Mouse (Mus musculus): ENCODE measurements around the gene Prkd3. TPM values are rescaled to one million over a fixed set of nuclear protein-coding genes. Genes with fewer than 3 reads are reported as not detected.

Prkd3 gene
- polyA plus RNA-seq, 2 experiments = 38.5 to 43.2 TPM

- H3K4me1 ChIP-seq (ENCODE audit: control insufficient read depth, insufficient read depth, low read length) = peaks cover 13% of the 10 kb centered on the region
- no peak for ATAC-seq (ENCODE audit: low FRiP score, low read depth)
- H3K4me2 ChIP-seq (replicated peaks; ENCODE audit: low read depth, low read length, severe bottlenecking) = no peak overlapping the region
- H3K27me3 ChIP-seq (ENCODE audit: control insufficient read depth, insufficient read depth, low read length) = no peaks in the 10 kb centered on the region
- WGBS = 86% methylated on average over 8 of the region's 8 CpGs
- H3K9ac ChIP-seq (ENCODE audit: low read depth, low read length, severe bottlenecking) = no peak overlapping the region
- H3K4me3 ChIP-seq (replicated peaks; ENCODE audit: low read length) = no peak overlapping the region
- no peak for DNase-seq (ENCODE audit: low spot score)
- H3K36me3 ChIP-seq (ENCODE audit: control insufficient read depth, insufficient read depth, low read length) = no peaks in the 10 kb centered on the region
- no peaks in the 10 kb centered on the region for H3K9me3 ChIP-seq (ENCODE audit: control insufficient read depth, low read length)
- TF ChIP-seq POLR2A (IDR thresholded peaks at IDR 0.05; ENCODE audit: borderline replicate concordance, extremely low read depth, insufficient read depth, insufficient read length) = no peak
- H3K27ac ChIP-seq (replicated peaks; ENCODE audit: low read depth, low read length) = no peak overlapping the region
Observed at GRCm38 (mm10) chr17:78994382-78994781, 26.2 kb downstream of the Prkd3 start.

- Histone ChIP-seq H3K27ac (replicated peaks; ENCODE audit: low read depth, low read length) (no peak overlapping the region), H3K9ac (ENCODE audit: low read depth, low read length, severe bottlenecking) (no peak overlapping the region), H3K4me3 (replicated peaks; ENCODE audit: low read length) (no peak overlapping the region), H3K36me3 (ENCODE audit: control insufficient read depth, insufficient read depth, low read length) (no peaks in the 10 kb centered on the region), H3K4me1 (ENCODE audit: control insufficient read depth, insufficient read depth, low read length) (peaks cover 13% of the 10 kb centered on the region), H3K4me2 (replicated peaks; ENCODE audit: low read depth, low read length, severe bottlenecking) (no peak overlapping the region), H3K27me3 (ENCODE audit: control insufficient read depth, insufficient read depth, low read length) (no peaks in the 10 kb centered on the region), H3K9me3 (ENCODE audit: control insufficient read depth, low read length) (no peaks in the 10 kb centered on the region)
- 79% methylated on average over 2 of the region's 2 CpGs for whole genome bisulfite sequencing
- no peak for DNase-seq (ENCODE audit: low spot score)
- ATAC-seq (ENCODE audit: low FRiP score, low read depth) = no peak
- no peak for TF ChIP-seq POLR2A (IDR thresholded peaks at IDR 0.05; ENCODE audit: borderline replicate concordance, extremely low read depth, insufficient read depth, insufficient read length)
Observed at GRCm38 (mm10) chr17:78993670-78994069, 26.9 kb downstream of the Prkd3 start.

GRCm38 (mm10) chr17:78992303-78993027 is 28.2 kb downstream of the Prkd3 start:
- 32% methylated on average over 9 of the region's 9 CpGs for WGBS
- no peaks in the 10 kb centered on the region for H3K27me3 ChIP-seq (ENCODE audit: control insufficient read depth, insufficient read depth, low read length)

GRCm38 (mm10) chr17:78991549-78991948 is 29.1 kb downstream of the Prkd3 start:
- no peak overlapping the region for H3K9ac ChIP-seq (ENCODE audit: low read depth, low read length, severe bottlenecking)
- no peak overlapping the region for H3K4me3 ChIP-seq (replicated peaks; ENCODE audit: low read length)
- DNase-seq (ENCODE audit: low spot score) (no peak), ATAC-seq (ENCODE audit: low FRiP score, low read depth) (no peak)
- no peak overlapping the region for H3K27ac ChIP-seq (replicated peaks; ENCODE audit: low read depth, low read length)
- H3K36me3 ChIP-seq (ENCODE audit: control insufficient read depth, insufficient read depth, low read length) = no peaks in the 10 kb centered on the region
- TF ChIP-seq POLR2A (IDR thresholded peaks at IDR 0.05; ENCODE audit: borderline replicate concordance, extremely low read depth, insufficient read depth, insufficient read length) = no peak
- H3K9me3 ChIP-seq (ENCODE audit: control insufficient read depth, low read length) = no peaks in the 10 kb centered on the region
- H3K4me2 ChIP-seq (replicated peaks; ENCODE audit: low read depth, low read length, severe bottlenecking) = no peak overlapping the region
- WGBS = 93% methylated on average over 2 of the region's 2 CpGs
- no peaks in the 10 kb centered on the region for H3K27me3 ChIP-seq (ENCODE audit: control insufficient read depth, insufficient read depth, low read length)
- H3K4me1 ChIP-seq (ENCODE audit: control insufficient read depth, insufficient read depth, low read length) = peaks cover 9% of the 10 kb centered on the region; the same call in 1 of the 2 replicates

More at GRCm38 (mm10) chr17:78992303-78993027, 28.2 kb downstream of the Prkd3 start:
- ATAC-seq (ENCODE audit: low FRiP score, low read depth) (no peak), DNase-seq (ENCODE audit: low spot score) (no peak)
- Histone ChIP-seq H3K4me2 (replicated peaks; ENCODE audit: low read depth, low read length, severe bottlenecking) (no peak overlapping the region), H3K4me3 (replicated peaks; ENCODE audit: low read length) (no peak overlapping the region), H3K4me1 (ENCODE audit: control insufficient read depth, insufficient read depth, low read length) (peaks cover 9% of the 10 kb centered on the region; the same call in 1 of the 2 replicates), H3K27ac (replicated peaks; ENCODE audit: low read depth, low read length) (no peak overlapping the region), H3K9ac (ENCODE audit: low read depth, low read length, severe bottlenecking) (peak overlapping the region; percentile 21; the same call in 1 of the 2 replicates), H3K9me3 (ENCODE audit: control insufficient read depth, low read length) (no peaks in the 10 kb centered on the region), H3K36me3 (ENCODE audit: control insufficient read depth, insufficient read depth, low read length) (no peaks in the 10 kb centered on the region)
- no peak for TF ChIP-seq POLR2A (IDR thresholded peaks at IDR 0.05; ENCODE audit: borderline replicate concordance, extremely low read depth, insufficient read depth, insufficient read length)

- H3K36me3 ChIP-seq (ENCODE audit: control insufficient read depth, insufficient read depth, low read length) = peaks cover 7% of the 10 kb centered on the region
- TF ChIP-seq POLR2A (IDR thresholded peaks at IDR 0.05; ENCODE audit: borderline replicate concordance, extremely low read depth, insufficient read depth, insufficient read length) = no peak
- H3K27me3 ChIP-seq (ENCODE audit: control insufficient read depth, insufficient read depth, low read length) = no peaks in the 10 kb centered on the region
- no peak overlapping the region for H3K4me3 ChIP-seq (replicated peaks; ENCODE audit: low read length)
- DNase-seq (ENCODE audit: low spot score) = no peak
- no peak for ATAC-seq (ENCODE audit: low FRiP score, low read depth)
- no peaks in the 10 kb centered on the region for H3K9me3 ChIP-seq (ENCODE audit: control insufficient read depth, low read length)
- WGBS = 75% methylated on average over 8 of the region's 8 CpGs
- H3K4me2 ChIP-seq (replicated peaks; ENCODE audit: low read depth, low read length, severe bottlenecking) = no peak overlapping the region
- peaks cover 6% of the 10 kb centered on the region; the same call in 1 of the 2 replicates for H3K4me1 ChIP-seq (ENCODE audit: control insufficient read depth, insufficient read depth, low read length)
- H3K27ac ChIP-seq (replicated peaks; ENCODE audit: low read depth, low read length) = no peak overlapping the region
- no peak overlapping the region for H3K9ac ChIP-seq (ENCODE audit: low read depth, low read length, severe bottlenecking)
Observed at GRCm38 (mm10) chr17:78989015-78989414, 31.6 kb downstream of the Prkd3 start.

Measured in limb, embryonic 14.5 days (tissue).